Mouse (Mus musculus) CH12.LX (cell line): ENCODE results near the gene Lamp5. TPM values are rescaled to one million over a fixed set of nuclear protein-coding genes. Genes with fewer than 3 reads are reported as not detected.

Experiments used
- DNase-seq: peaks from one replicate; pipeline ENCODE4 v3.0.0-alpha.2; 2013; ENCODE audit errors: extremely low read depth
- H3K27ac ChIP-seq: 2 replicates; pipeline ENCODE4 v1.5.1; 2012; ENCODE audit warnings: low read depth, mild to moderate bottlenecking, control low read depth, moderate library complexity; ENCODE audit not compliant: insufficient read depth
- H3K27me3 ChIP-seq: replicated peaks from 2 replicates; pipeline ENCODE3; 2012; ENCODE audit warnings: inconsistent platforms
- H3K36me3 ChIP-seq, 2 experiments: replicated peaks in 1 of 2; 2 replicates each; pipeline versions ENCODE3 to v1.6.1; 2012; ENCODE audit warnings: inconsistent platforms in 1 of 2, low read length in 1 of 2, mild to moderate bottlenecking in 1 of 2, mixed read lengths in 1 of 2, moderate library complexity in 1 of 2; ENCODE audit not compliant: control insufficient read depth in 1 of 2, insufficient read depth in 1 of 2
- H3K4me1 ChIP-seq, 2 experiments: 2 replicates each; pipeline ENCODE4 v1.6.1; 2012; ENCODE audit warnings: inconsistent platforms in 1 of 2, moderate library complexity in 1 of 2; ENCODE audit not compliant: insufficient read depth in 2 of 2, control insufficient read depth in 1 of 2
- H3K4me2 ChIP-seq: 2 replicates; pipeline ENCODE4 v1.6.1; 2012; ENCODE audit warnings: low read depth, mild to moderate bottlenecking, control low read depth; ENCODE audit not compliant: poor library complexity, insufficient read depth, severe bottlenecking
- H3K4me3 ChIP-seq, 3 experiments: fragments of 150-350 bp in 1 of 3; sonication (generic) in 1 of 3; replicated peaks in 1 of 3; 2 replicates each; pipeline versions ENCODE3 to v1.5.1; 2011 to 2012; ENCODE audit warnings: low read depth in 2 of 3, low read length in 2 of 3, mild to moderate bottlenecking in 2 of 3, moderate library complexity in 2 of 3, control low read depth in 1 of 3, improper control_type of control experiment in 1 of 3, inconsistent platforms in 1 of 3, mixed read lengths in 1 of 3; ENCODE audit not compliant: poor library complexity in 1 of 3
- H3K79me2 ChIP-seq: replicated peaks from 2 replicates; pipeline ENCODE4 v1.6.1; 2012; ENCODE audit warnings: mild to moderate bottlenecking, moderate library complexity; ENCODE audit not compliant: control insufficient read depth, poor library complexity, insufficient read depth, severe bottlenecking; ENCODE audit errors: extremely low read depth
- H3K9ac ChIP-seq: 2 replicates; pipeline ENCODE4 v1.6.1; 2012; ENCODE audit warnings: low read depth, mild to moderate bottlenecking, control low read depth, moderate library complexity; ENCODE audit not compliant: insufficient read depth
- H3K9me3 ChIP-seq: replicated peaks from 2 replicates; pipeline ENCODE3; 2012; ENCODE audit warnings: low read length, inconsistent platforms, mixed read lengths
- CTCF ChIP-seq, 2 experiments: IDR thresholded peaks in 1 of 2; conservative IDR thresholded peaks in 1 of 2; 2 replicates each; pipeline ENCODE4 v1.5.1; 2011 to 2012; ENCODE audit warnings: low read depth in 2 of 2, low read length in 2 of 2, improper control_type of control experiment in 1 of 2, inconsistent platforms in 1 of 2, mild to moderate bottlenecking in 1 of 2, moderate library complexity in 1 of 2
- E2F4 ChIP-seq: IDR thresholded peaks from 2 replicates; pipeline ENCODE4 v1.6.1; 2011; ENCODE audit warnings: low read depth, low read length, improper control_type of control experiment; ENCODE audit not compliant: insufficient replicate concordance
- ELF1 ChIP-seq: IDR thresholded peaks from 2 replicates; pipeline ENCODE4 v1.6.1; 2014; ENCODE audit warnings: low read depth, mild to moderate bottlenecking, inconsistent platforms, low read length, improper control_type of control experiment
- EP300 ChIP-seq: IDR thresholded peaks from 2 replicates; pipeline ENCODE4 v1.6.1; 2011; ENCODE audit warnings: low read length, improper control_type of control experiment
- ETS1 ChIP-seq: conservative IDR thresholded peaks from 2 replicates; pipeline ENCODE4 v1.6.1; 2012; ENCODE audit warnings: low read depth, mild to moderate bottlenecking, inconsistent platforms, low read length, improper control_type of control experiment, moderate library complexity
- GABPA ChIP-seq: IDR thresholded peaks from 2 replicates; pipeline ENCODE4 v1.6.1; 2012; ENCODE audit warnings: low read depth, low read length, improper control_type of control experiment, inconsistent platforms; ENCODE audit not compliant: insufficient replicate concordance
- HCFC1 ChIP-seq: IDR thresholded peaks from 2 replicates; pipeline ENCODE4 v1.6.1; 2012; ENCODE audit warnings: low read depth, mild to moderate bottlenecking, inconsistent platforms, low read length, improper control_type of control experiment
- JUN ChIP-seq: IDR thresholded peaks from 2 replicates; pipeline ENCODE4 v1.6.1; 2011; ENCODE audit warnings: low read depth, mild to moderate bottlenecking, low read length, improper control_type of control experiment, moderate library complexity; ENCODE audit not compliant: insufficient read depth
- KAT2A ChIP-seq: IDR thresholded peaks from 2 replicates; pipeline ENCODE4 v1.6.1; 2012; ENCODE audit warnings: low read length, improper control_type of control experiment, inconsistent platforms; ENCODE audit not compliant: insufficient replicate concordance
- MAZ ChIP-seq: IDR thresholded peaks from 2 replicates; pipeline ENCODE4 v1.6.1; 2012; ENCODE audit warnings: low read depth, mild to moderate bottlenecking, inconsistent platforms, low read length, improper control_type of control experiment, moderate library complexity
- MYC ChIP-seq: IDR thresholded peaks from 2 replicates; pipeline ENCODE4 v1.6.1; 2011; ENCODE audit warnings: low read depth, mild to moderate bottlenecking, improper control_type of control experiment, low read length
- NELFE ChIP-seq: IDR thresholded peaks from 2 replicates; pipeline ENCODE4 v1.6.1; 2011; ENCODE audit warnings: low read depth, low read length, improper control_type of control experiment
- PAX5 ChIP-seq: IDR thresholded peaks from 2 replicates; pipeline ENCODE4 v1.6.1; 2012; ENCODE audit warnings: low read length, inconsistent platforms, mixed read lengths
- POLR2A ChIP-seq: IDR thresholded peaks from 2 replicates; pipeline ENCODE4 v1.6.1; 2011; ENCODE audit warnings: low read depth, mild to moderate bottlenecking, improper control_type of control experiment, low read length
- RCOR1 ChIP-seq: conservative IDR thresholded peaks from 2 replicates; pipeline ENCODE4 v1.6.1; 2012; ENCODE audit warnings: low read depth, mild to moderate bottlenecking, inconsistent platforms, low read length, improper control_type of control experiment
- TBP ChIP-seq: conservative IDR thresholded peaks from 2 replicates; pipeline ENCODE4 v1.6.1; 2011; ENCODE audit warnings: low read depth, low read length, improper control_type of control experiment
- TCF12 ChIP-seq: IDR thresholded peaks from 2 replicates; pipeline ENCODE4 v1.6.1; 2014; ENCODE audit warnings: low read depth, mild to moderate bottlenecking, inconsistent platforms, low read length, improper control_type of control experiment
- USF1 ChIP-seq: IDR thresholded peaks from 2 replicates; pipeline ENCODE4 v1.6.1; 2014; ENCODE audit warnings: low read depth, mild to moderate bottlenecking, inconsistent platforms, low read length, improper control_type of control experiment
- USF2 ChIP-seq: conservative IDR thresholded peaks from 2 replicates; pipeline ENCODE4 v1.6.1; 2011; ENCODE audit warnings: low read depth, low read length, improper control_type of control experiment
- ZMIZ1 ChIP-seq: IDR thresholded peaks from 2 replicates; pipeline ENCODE4 v1.6.1; 2012; ENCODE audit warnings: low read depth, mild to moderate bottlenecking, inconsistent platforms, low read length, improper control_type of control experiment
- ZNF384 ChIP-seq: IDR thresholded peaks from 2 replicates; pipeline ENCODE4 v1.6.1; 2012; ENCODE audit warnings: low read depth, low read length, improper control_type of control experiment, inconsistent platforms
- dilution Hi-C: fragments of 300-500 bp; cut with MboI; formaldehyde crosslinking; loops from 2 replicates; pipeline ENCODE4 v1.14.3; 2020; ENCODE audit warnings: low sequenced_read_pairs; ENCODE audit not compliant: extremely low pct_unique_long_range_greater_than_20kb, extremely low pct_ligation_motif_present
- in situ Hi-C: fragments of 300-500 bp; cut with MboI; formaldehyde crosslinking; loops from 3 replicates; pipeline ENCODE4 v1.14.3; 2019; ENCODE audit warnings: low sequenced_read_pairs, low pct_ligation_motif_present, low pct_unique_long_range_greater_than_20kb, mixed read lengths
- polyA plus RNA-seq: library from polyadenylated mRNA; unstranded; fragments of >175 nt; gene quantifications from 2 replicates; pipeline ENCODE4 v1.2.1, GENCODE M21; 2012; ENCODE audit warnings: low read depth; ENCODE audit not compliant: insufficient read length
- total RNA-seq, 2 experiments: library from RNA; depleted of rRNA; stranded (reverse); fragments of 300-350 nt in 1 of 2; fragments of >200 nt in 1 of 2; gene quantifications; 2 replicates each; pipeline ENCODE4 v1.2.3; 2012 to 2014

Gene Lamp5
- not detected in 2 replicates for total RNA-seq (2012; rRNA removed)
- total RNA-seq (2014; rRNA removed): not detected in 2 replicates
- polyA plus RNA-seq: not detected in 2 replicates

- in situ Hi-C loops: no loop called here
- no peak within 1 kb of the TSS for H3K4me2 ChIP-seq
- H3K36me3 ChIP-seq: no peaks in the 10 kb centered on the region
- dilution Hi-C loops: no loop called here
- no peak within 1 kb of the TSS for H3K9ac ChIP-seq
- H3K9me3 ChIP-seq: peaks cover 55% of the 10 kb centered on the region
- H3K27me3 ChIP-seq: no peaks in the 10 kb centered on the region
- TF ChIP-seq JUN (no peak), E2F4 (no peak), ELF1 (no peak), MAZ (no peak), TCF12 (no peak), ETS1 (no peak), GABPA (no peak), USF2 (no peak), USF1 (no peak), NELFE (no peak), POLR2A (no peak), ZNF384 (no peak), HCFC1 (no peak)
- no peak for DNase-seq
- no peak within 1 kb of the TSS for H3K27ac ChIP-seq
- no peaks in the 10 kb centered on the region for H3K4me1 ChIP-seq
- H3K4me3 ChIP-seq: no peak within 1 kb of the TSS
- H3K79me2 ChIP-seq: no peaks in the 10 kb centered on the region
Observed at GRCm38 (mm10) chr2:136051688-136052289, at the start of gene Lamp5. Gene Lamp5, plus strand, starts transcription at chr2:136052239.

- no peak for DNase-seq
- Histone ChIP-seq H3K4me2 (no peak overlapping the region), H3K79me2 (no peaks in the 10 kb centered on the region)
- no peak for TF ChIP-seq ETS1
- TF ChIP-seq RCOR1: no peak
- TF ChIP-seq JUN: no peak
- no peak for TF ChIP-seq CTCF (conservative IDR thresholded peaks at IDR 0.05 in 1 of 2, IDR thresholded peaks at IDR 0.05 in 1 of 2; ENCODE audit: low read depth in 2 of 2, low read length in 2 of 2)
- TF ChIP-seq MYC: no peak
- TF ChIP-seq KAT2A: no peak
- TF ChIP-seq EP300: no peak
- no peak for TF ChIP-seq ZMIZ1
- TF ChIP-seq PAX5: no peak
- no peak for TF ChIP-seq TBP
- TF ChIP-seq, all 38 proteins: peak for 0
- no peaks in the 10 kb centered on the region for H3K27me3 ChIP-seq
- in situ Hi-C loops: no loop called here
- no peaks in the 10 kb centered on the region for H3K4me1 ChIP-seq
- H3K9ac ChIP-seq: no peak overlapping the region
- H3K9me3 ChIP-seq: peaks cover 72% of the 10 kb centered on the region
- H3K27ac ChIP-seq: no peak overlapping the region
- dilution Hi-C loops: no loop called here
- no peak overlapping the region for H3K4me3 ChIP-seq
- H3K36me3 ChIP-seq: no peaks in the 10 kb centered on the region
Observed at GRCm38 (mm10) chr2:136003836-136004235, 48.2 kb upstream of the Lamp5 start.
